Mouse (Mus musculus) liver, embryonic 14.5 days (tissue): ENCODE results near the gene C530008M17Rik. TPM values are rescaled to one million over a fixed set of nuclear protein-coding genes. Genes with fewer than 3 reads are reported as not detected.

Experiments
- ATAC-seq: fragments of 200-750 bp; cut with Nextera tagmentation; 2 replicates; pipeline ENCODE4 v1.8.0; 2017; ENCODE audit warnings: moderate number of reproducible peaks, mild to moderate bottlenecking, moderate library complexity; ENCODE audit not compliant: insufficient read depth
- DNase-seq, 3 experiments: peaks; one replicate each; pipeline ENCODE4 v3.0.0-alpha.2; 2012 to 2013; ENCODE audit warnings: low read depth in 3 of 3, low spot score in 3 of 3
- H3K27ac ChIP-seq: fragments of 300-500 bp; sonication (generic); 2 replicates; pipeline ENCODE4 v1.5.1; 2014; ENCODE audit warnings: moderate library complexity, mild to moderate bottlenecking, control low read depth, inconsistent platforms
- H3K27me3 ChIP-seq: fragments of 300-500 bp; sonication (generic); 2 replicates; pipeline ENCODE4 v1.6.1; 2014; ENCODE audit warnings: mild to moderate bottlenecking, low read length, moderate library complexity; ENCODE audit not compliant: control insufficient read depth, insufficient read depth
- H3K36me3 ChIP-seq: fragments of 300-500 bp; sonication (generic); replicated peaks from 2 replicates; pipeline ENCODE4 v1.6.1; 2014; ENCODE audit warnings: low read depth; ENCODE audit not compliant: control insufficient read depth, insufficient read depth
- H3K4me1 ChIP-seq, 2 experiments: fragments of 200-500 bp in 1 of 2; fragments of 300-500 bp in 1 of 2; sonication (generic) in 1 of 2; replicated peaks; 2 replicates each; pipeline ENCODE4 v1.6.1; 2012 to 2014; ENCODE audit warnings: antibody characterized with exemption in 1 of 2, inconsistent platforms in 1 of 2, low read length in 1 of 2; ENCODE audit not compliant: control insufficient read depth in 2 of 2, insufficient read depth in 2 of 2
- H3K4me2 ChIP-seq: fragments of 300-500 bp; sonication (generic); 2 replicates; pipeline ENCODE4 v1.6.1; 2014; ENCODE audit warnings: low read depth, mild to moderate bottlenecking, control low read depth, moderate library complexity
- H3K4me3 ChIP-seq, 2 experiments: fragments of 200-500 bp in 1 of 2; fragments of 300-500 bp in 1 of 2; sonication (generic) in 1 of 2; 2 replicates each; pipeline ENCODE4 v1.5.1; 2012 to 2014; ENCODE audit warnings: low read depth in 2 of 2, low read length in 2 of 2, mild to moderate bottlenecking in 2 of 2, control low read depth in 1 of 2, inconsistent platforms in 1 of 2, moderate library complexity in 1 of 2; ENCODE audit not compliant: insufficient read depth in 1 of 2
- H3K9ac ChIP-seq: fragments of 300-500 bp; sonication (generic); replicated peaks from 2 replicates; pipeline ENCODE4 v1.6.1; 2014; ENCODE audit warnings: mild to moderate bottlenecking, control low read depth, moderate library complexity
- H3K9me3 ChIP-seq: fragments of 300-500 bp; sonication (generic); 2 replicates; pipeline ENCODE4 v1.6.1; 2016; ENCODE audit warnings: low read length, mixed read lengths; ENCODE audit not compliant: control insufficient read depth
- CTCF ChIP-seq: IDR thresholded peaks from 2 replicates; pipeline ENCODE4 v1.5.1; 2016; ENCODE audit warnings: antibody characterized with exemption, low read depth, control low read depth
- EP300 ChIP-seq: IDR thresholded peaks from 2 replicates; pipeline ENCODE4 v1.6.1; 2016; ENCODE audit warnings: antibody characterized with exemption, low read depth
- WGBS: fragments of 180-500 bp; shearing (Covaris S2); extraction: QIAGEN DNeasy Blood & Tissue Kit; methylation state at CpG from one replicate; pipeline ENCODE4 v1.1.7; 2014; ENCODE audit not compliant: insufficient replicate concordance; 5-methylcytosine and 5-hydroxymethylcytosine counted together
- polyA plus RNA-seq, 2 experiments: library from polyadenylated mRNA; depleted of rRNA in 1 of 2; stranded (reverse) in 1 of 2; unstranded in 1 of 2; fragments of >200 nt; fragmentation: Nextera tagmentation in 1 of 2; extraction: Ambion mirVana in 1 of 2; gene quantifications; 2 replicates each; pipeline versions ENCODE4 v1.2.1 to v1.2.3; 2012 to 2014

The C530008M17Rik gene
- polyA plus RNA-seq, 2 experiments: 4.3 to 7.7 TPM

GRCm38 (mm10) chr5:76642076-76642475 is 14.2 kb upstream of the C530008M17Rik start:
- 76% methylated on average over 4 of the region's 4 CpGs for WGBS
- Histone ChIP-seq H3K4me1 (peaks cover 0 to 2% of the 10 kb centered on the region in 2 experiments; a peak in 1 of 4 replicates), H3K4me3 (no peak overlapping the region), H3K4me2 (no peak overlapping the region), H3K9me3 (no peaks in the 10 kb centered on the region), H3K27ac (no peak overlapping the region), H3K27me3 (no peaks in the 10 kb centered on the region), H3K9ac (no peak overlapping the region), H3K36me3 (peaks cover 11% of the 10 kb centered on the region)
- DNase-seq (no peak), ATAC-seq (no peak)
- TF ChIP-seq CTCF (no peak), EP300 (no peak)

- ATAC-seq (no peak), DNase-seq (no peak)
- Histone ChIP-seq H3K27me3 (no peaks in the 10 kb centered on the region), H3K27ac (no peak overlapping the region), H3K9me3 (no peaks in the 10 kb centered on the region), H3K36me3 (peaks cover 15% of the 10 kb centered on the region), H3K9ac (no peak overlapping the region), H3K4me3 (no peak overlapping the region), H3K4me2 (no peak overlapping the region), H3K4me1 (peaks cover 0 to 2% of the 10 kb centered on the region in 2 experiments; a peak in 1 of 4 replicates)
- TF ChIP-seq EP300 (no peak), CTCF (no peak)
- WGBS: 82% methylated on average over 7 of the region's 7 CpGs
Measured at GRCm38 (mm10) chr5:76644234-76644633, 12.1 kb upstream of the C530008M17Rik start.

GRCm38 (mm10) chr5:76645091-76645868 is 11.0 kb upstream of the C530008M17Rik start:
- Histone ChIP-seq H3K27ac (no peak overlapping the region), H3K4me2 (no peak overlapping the region), H3K9me3 (no peaks in the 10 kb centered on the region), H3K36me3 (peaks cover 12% of the 10 kb centered on the region), H3K27me3 (no peaks in the 10 kb centered on the region), H3K4me3 (no peak overlapping the region), H3K9ac (no peak overlapping the region), H3K4me1 (peaks cover 0 to 2% of the 10 kb centered on the region in 2 experiments; a peak in 1 of 4 replicates)
- WGBS: 63% methylated on average over 10 of the region's 10 CpGs
- DNase-seq (no peak), ATAC-seq (no peak)
- no peak for TF ChIP-seq EP300
- TF ChIP-seq CTCF: no peak

GRCm38 (mm10) chr5:76649897-76650296 is 6.4 kb upstream of the C530008M17Rik start:
- no peak overlapping the region for H3K9ac ChIP-seq
- no peaks in the 10 kb centered on the region for H3K27me3 ChIP-seq
- no peak for ATAC-seq
- no peak for DNase-seq
- H3K27ac ChIP-seq: no peak overlapping the region
- no peak overlapping the region for H3K4me3 ChIP-seq
- no peaks in the 10 kb centered on the region for H3K9me3 ChIP-seq
- H3K4me2 ChIP-seq: no peak overlapping the region
- H3K36me3 ChIP-seq: 0 out of 2 replicates have a peak, but pooled peaks cover 4% of the 10 kb centered on the region
- peaks cover 0 to 2% of the 10 kb centered on the region in 2 experiments; a peak in 1 of 4 replicates for H3K4me1 ChIP-seq
- 68% methylated on average over 4 of the region's 4 CpGs for WGBS
- TF ChIP-seq EP300 (no peak), CTCF (no peak)

- Histone ChIP-seq H3K9me3 (no peaks in the 10 kb centered on the region), H3K9ac (no peak overlapping the region), H3K4me3 (no peak overlapping the region), H3K36me3 (0 out of 2 replicates have a peak, but pooled peaks cover 4% of the 10 kb centered on the region), H3K27ac (no peak overlapping the region), H3K4me1 (0 out of 4 replicates have a peak, but pooled peaks cover 0 to 2% of the 10 kb centered on the region in 2 experiments), H3K4me2 (no peak overlapping the region), H3K27me3 (no peaks in the 10 kb centered on the region)
- ATAC-seq (no peak), DNase-seq (no peak)
- no peak for TF ChIP-seq EP300
- TF ChIP-seq CTCF: no peak
- WGBS: 70% methylated on average over 5 of the region's 5 CpGs
Measured at GRCm38 (mm10) chr5:76651151-76651725, 5.1 kb upstream of the C530008M17Rik start.
